Mouse (Mus musculus) olfactory bulb, adult 2 months (tissue): Measurements from ENCODE around the gene Cd80. TPM values are rescaled to one million over a fixed set of nuclear protein-coding genes. Genes with fewer than 3 reads are reported as not detected.

Source experiments
- H3K27ac ChIP-seq: fragments of 200-500 bp; 2 replicates; pipeline ENCODE4 v1.5.1; 2012; ENCODE audit warnings: low read depth, low read length; ENCODE audit not compliant: insufficient read depth
- H3K4me1 ChIP-seq: fragments of 200-500 bp; 2 replicates; pipeline ENCODE4 v1.6.1; 2012; ENCODE audit warnings: low read length; ENCODE audit not compliant: control insufficient read depth, insufficient read depth
- H3K4me3 ChIP-seq: fragments of 200-500 bp; 2 replicates; pipeline ENCODE4 v1.5.1; 2012; ENCODE audit warnings: mild to moderate bottlenecking, low read depth, low read length, moderate library complexity; ENCODE audit not compliant: insufficient read depth
- CTCF ChIP-seq: fragments of 200-500 bp; IDR thresholded peaks from 2 replicates; pipeline ENCODE4 v1.5.1; 2012; ENCODE audit warnings: low read depth, mild to moderate bottlenecking, low read length, moderate library complexity; ENCODE audit not compliant: insufficient read depth
- POLR2A ChIP-seq: fragments of 200-500 bp; IDR thresholded peaks from 2 replicates; pipeline ENCODE4 v1.6.1; 2012; ENCODE audit warnings: mild to moderate bottlenecking, low read depth, low read length, moderate library complexity; ENCODE audit not compliant: insufficient read depth
- WGBS: fragments of 180-500 bp; shearing (Covaris S2); methylation state at CpG from one replicate; pipeline ENCODE4 v1.1.7; 2018; 5-methylcytosine and 5-hydroxymethylcytosine counted together
- polyA plus RNA-seq: library from polyadenylated mRNA; stranded (reverse); fragments of >200 nt; gene quantifications from 2 replicates; pipeline ENCODE4 v1.2.4, GENCODE M21; 2012; ENCODE audit warnings: low replicate concordance; ENCODE audit not compliant: missing spikeins, insufficient read depth, insufficient read length

Gene Cd80
- polyA plus RNA-seq, 1 experiment, result not detected

GRCm38 (mm10) chr16:38467091-38467916 is 11.9 kb downstream of the Cd80 start:
- TF ChIP-seq POLR2A, result no peak
- no peak for TF ChIP-seq CTCF
- Histone ChIP-seq H3K27ac (no peak overlapping the region), H3K4me3 (no peak overlapping the region), H3K4me1 (no peaks in the 10 kb centered on the region)
- WGBS, result 91% methylated on average over 13 of the region's 13 CpGs

- WGBS, result 88% methylated on average over 8 of the region's 8 CpGs
- Histone ChIP-seq H3K4me3 (no peak overlapping the region), H3K4me1 (no peaks in the 10 kb centered on the region), H3K27ac (no peak overlapping the region)
- no peak for TF ChIP-seq POLR2A
- TF ChIP-seq CTCF, result no peak
These were observed 12.8 kb downstream of the Cd80 start for GRCm38 (mm10) chr16:38467917-38468705.

GRCm38 (mm10) chr16:38468706-38469018 is 13.3 kb downstream of the Cd80 start:
- WGBS, result 34% methylated on average over 3 of the region's 3 CpGs
- no peak overlapping the region for H3K27ac ChIP-seq
- TF ChIP-seq CTCF (no peak), POLR2A (no peak)
- no peaks in the 10 kb centered on the region for H3K4me1 ChIP-seq
- no peak overlapping the region for H3K4me3 ChIP-seq

- WGBS, result 64% methylated on average over 8 of the region's 8 CpGs
These were observed 14.1 kb downstream of the Cd80 start for GRCm38 (mm10) chr16:38469437-38469836.

GRCm38 (mm10) chr16:38471697-38472506 is 16.5 kb downstream of the Cd80 start:
- Histone ChIP-seq H3K27ac (no peak overlapping the region), H3K4me3 (no peak overlapping the region), H3K4me1 (peaks cover 4% of the 10 kb centered on the region)
- WGBS, result 89% methylated on average over 11 of the region's 11 CpGs
- TF ChIP-seq POLR2A (no peak), CTCF (no peak)

More at GRCm38 (mm10) chr16:38469437-38469836, 14.1 kb downstream of the Cd80 start:
- TF ChIP-seq CTCF, result no peak
- no peak for TF ChIP-seq POLR2A
- Histone ChIP-seq H3K4me3 (no peak overlapping the region), H3K27ac (no peak overlapping the region), H3K4me1 (no peaks in the 10 kb centered on the region)

- peaks cover 8% of the 10 kb centered on the region for H3K4me1 ChIP-seq
- WGBS, result 92% methylated on average over 5 of the region's 5 CpGs
- TF ChIP-seq CTCF (no peak), POLR2A (no peak)
- H3K27ac ChIP-seq, result no peak overlapping the region
- H3K4me3 ChIP-seq, result no peak overlapping the region
These were observed 17.1 kb downstream of the Cd80 start for GRCm38 (mm10) chr16:38472507-38472873.

GRCm38 (mm10) chr16:38473661-38474060 is 18.3 kb downstream of the Cd80 start:
- Histone ChIP-seq H3K4me1 (peaks cover 8% of the 10 kb centered on the region), H3K4me3 (no peak overlapping the region), H3K27ac (no peak overlapping the region)
- WGBS, result 93% methylated on average over 5 of the region's 5 CpGs
- no peak for TF ChIP-seq CTCF
- TF ChIP-seq POLR2A, result no peak

- TF ChIP-seq POLR2A (no peak), CTCF (no peak)
- WGBS, result 95% methylated on average over 9 of the region's 9 CpGs
- H3K4me3 ChIP-seq, result no peak overlapping the region
- peaks cover 8% of the 10 kb centered on the region for H3K4me1 ChIP-seq
- no peak overlapping the region for H3K27ac ChIP-seq
These were observed 19.4 kb downstream of the Cd80 start for GRCm38 (mm10) chr16:38474677-38475286.
